Mouse (Mus musculus) embryonic fibroblast, embryonic 13.5 days (primary cell): Measurements from ENCODE around the gene Rad51.

Experiments
- CTCF ChIP-seq: IDR thresholded peaks from 2 replicates; pipeline ENCODE4 v1.5.1; 2011; ENCODE audit warnings: mild to moderate bottlenecking, control low read depth, low read length, moderate library complexity, borderline replicate concordance; ENCODE audit not compliant: insufficient read depth
- POLR2A ChIP-seq: IDR thresholded peaks from 2 replicates; pipeline ENCODE4 v1.6.1; 2011; ENCODE audit warnings: low read depth, mild to moderate bottlenecking, control low read depth, low read length, moderate library complexity

- no peak for TF ChIP-seq CTCF
- no peak for TF ChIP-seq POLR2A
Observed at GRCm38 (mm10) chr2:119106583-119106982, 6.0 kb upstream of the Rad51 start.
